Mouse (Mus musculus) hindbrain, embryonic 11.5 days (tissue): ENCODE measurements around the gene Lyar. TPM values are rescaled to one million over a fixed set of nuclear protein-coding genes. Genes with fewer than 3 reads are reported as not detected.

Experiments
- ATAC-seq: fragments of 200-750 bp; cut with Nextera tagmentation; 2 replicates; pipeline ENCODE4 v1.8.0; 2017; ENCODE audit warnings: mild to moderate bottlenecking, moderate TSS enrichment, moderate library complexity; ENCODE audit not compliant: low FRiP score
- DNase-seq: peaks from one replicate; pipeline ENCODE4 v3.0.0-alpha.2; 2015; ENCODE audit warnings: low spot score
- H3K27ac ChIP-seq: fragments of 300-500 bp; sonication (generic); 2 replicates; pipeline ENCODE4 v1.5.1; 2014; ENCODE audit warnings: mild to moderate bottlenecking, low read depth, low read length
- H3K27me3 ChIP-seq: fragments of 300-500 bp; sonication (generic); 2 replicates; pipeline ENCODE4 v1.6.1; 2014; ENCODE audit warnings: mild to moderate bottlenecking, low read length, moderate library complexity, mixed read lengths; ENCODE audit not compliant: control insufficient read depth, insufficient read depth
- H3K36me3 ChIP-seq: fragments of 300-500 bp; sonication (generic); 2 replicates; pipeline ENCODE4 v1.6.1; 2014; ENCODE audit warnings: mild to moderate bottlenecking, low read length, moderate library complexity, mixed read lengths; ENCODE audit not compliant: control insufficient read depth, insufficient read depth
- H3K4me1 ChIP-seq: fragments of 300-500 bp; sonication (generic); replicated peaks from 2 replicates; pipeline ENCODE4 v1.6.1; 2014; ENCODE audit warnings: low read length, mixed read lengths; ENCODE audit not compliant: control insufficient read depth, insufficient read depth
- H3K4me2 ChIP-seq: fragments of 300-500 bp; sonication (generic); replicated peaks from 2 replicates; pipeline ENCODE4 v1.6.1; 2014; ENCODE audit warnings: mild to moderate bottlenecking, low read depth, low read length
- H3K4me3 ChIP-seq: fragments of 300-500 bp; sonication (generic); 2 replicates; pipeline ENCODE4 v1.5.1; 2014; ENCODE audit warnings: low read depth, low read length
- H3K9ac ChIP-seq: fragments of 300-500 bp; sonication (generic); 2 replicates; pipeline ENCODE4 v1.6.1; 2014; ENCODE audit warnings: low read depth, low read length
- H3K9me3 ChIP-seq: fragments of 300-500 bp; sonication (generic); 2 replicates; pipeline ENCODE4 v1.6.1; 2016; ENCODE audit warnings: low read length; ENCODE audit not compliant: control insufficient read depth
- WGBS: fragments of 180-500 bp; shearing (Covaris S2); extraction: QIAGEN DNeasy Blood & Tissue Kit; methylation state at CpG from one replicate; pipeline ENCODE4 v1.1.7; 2014; 5-methylcytosine and 5-hydroxymethylcytosine counted together
- polyA plus RNA-seq: library from polyadenylated mRNA; unstranded; fragments of >200 nt; fragmentation: Nextera tagmentation; extraction: Ambion mirVana; gene quantifications from 2 replicates; pipeline ENCODE4 v1.2.1, GENCODE M21; 2014

Lyar gene
- polyA plus RNA-seq, 1 experiment from 2014 or later: 113 TPM

DNA sequence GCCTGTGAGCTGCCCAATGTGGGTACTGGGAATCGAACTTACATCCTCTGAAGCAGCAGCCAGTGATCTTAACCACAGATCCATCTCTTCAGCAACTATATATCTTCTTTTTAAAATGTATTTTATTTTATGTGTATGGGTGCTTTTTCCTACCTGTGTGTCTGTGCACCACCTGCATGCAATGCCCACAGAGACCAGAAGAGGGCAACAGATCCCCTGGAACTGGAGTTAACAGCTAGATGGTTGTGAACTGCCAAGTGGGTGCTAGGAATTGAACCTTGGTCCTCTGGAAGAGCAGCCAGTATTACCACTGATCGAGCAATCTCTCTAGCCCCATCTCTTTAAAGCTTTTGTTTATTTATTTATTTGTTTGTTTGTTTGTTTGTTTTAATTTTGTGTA lies 16.4 kb downstream of the Lyar start:
- Histone ChIP-seq H3K4me3 (no peak overlapping the region), H3K9ac (no peak overlapping the region), H3K9me3 (no peaks in the 10 kb centered on the region), H3K36me3 (peaks cover 3% of the 10 kb centered on the region; the same call in 1 of the 2 replicates), H3K27me3 (no peaks in the 10 kb centered on the region; the same call in 1 of the 2 replicates), H3K4me1 (no peaks in the 10 kb centered on the region; the same call in 1 of the 2 replicates), H3K4me2 (no peak overlapping the region), H3K27ac (no peak overlapping the region)
- ATAC-seq (no peak), DNase-seq (no peak)
- WGBS: 89% methylated on average over 2 of the region's 2 CpGs

DNA sequence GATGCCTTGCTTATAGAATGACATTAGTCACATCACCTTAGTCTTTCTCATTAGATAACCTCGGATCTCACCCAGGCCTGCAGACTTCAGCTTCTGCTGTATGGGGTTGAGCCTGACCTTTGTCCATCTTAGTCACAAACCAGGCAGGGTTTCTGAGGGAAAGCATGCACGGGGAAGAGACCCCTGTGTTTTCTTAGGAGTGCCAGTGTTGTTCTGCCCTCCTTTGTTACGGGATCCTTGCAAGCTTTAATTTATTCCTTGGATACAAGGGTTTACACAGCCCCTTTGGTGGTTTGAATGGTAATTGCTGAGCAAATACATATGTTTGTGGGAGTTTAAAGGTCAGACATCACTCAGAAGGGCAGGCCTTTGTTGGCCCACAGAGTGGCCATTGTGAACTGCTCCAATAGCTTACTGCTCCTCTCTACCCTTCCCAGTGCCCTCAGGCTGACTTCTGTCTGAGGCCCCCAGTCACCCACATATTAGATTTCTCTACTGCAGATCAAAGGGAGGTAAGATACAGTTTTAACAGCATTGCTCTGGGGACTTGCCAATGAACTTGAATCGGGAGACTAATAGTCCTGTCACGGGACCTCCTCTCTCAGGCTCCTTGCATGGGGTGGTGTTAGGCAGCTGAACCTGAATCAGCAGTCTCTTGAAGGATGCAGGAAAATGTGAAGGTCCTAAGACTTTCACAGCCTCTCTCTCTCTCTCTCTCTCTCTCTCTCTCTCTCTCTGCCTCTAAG lies 20.6 kb downstream of the Lyar start:
- no peaks in the 10 kb centered on the region; the same call in 1 of the 2 replicates for H3K27me3 ChIP-seq
- 16% methylated on average over 5 of the region's 5 CpGs for WGBS

DNA sequence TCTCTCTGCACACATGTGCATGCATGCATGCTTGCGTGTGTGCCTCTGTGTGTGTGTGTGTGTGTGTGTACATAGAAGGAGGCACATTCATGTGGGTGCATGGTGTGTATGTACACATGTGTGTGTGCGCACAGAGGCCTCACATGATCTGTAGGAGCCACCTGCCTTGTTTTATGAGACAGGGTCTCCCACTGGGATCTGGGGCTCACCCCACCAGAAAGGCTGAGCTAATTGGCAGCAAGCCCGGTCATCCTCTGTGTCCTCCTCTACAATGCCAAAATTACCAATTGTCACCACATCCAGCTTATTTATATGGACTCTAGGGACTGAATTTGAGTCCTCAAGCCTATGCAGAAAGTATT lies 21.2 kb downstream of the Lyar start:
- H3K27me3 ChIP-seq: no peaks in the 10 kb centered on the region; the same call in 1 of the 2 replicates

More for the DNA sequence above, 20.6 kb downstream of the Lyar start:
- Histone ChIP-seq H3K4me2 (no peak overlapping the region), H3K36me3 (no peaks in the 10 kb centered on the region), H3K4me1 (no peaks in the 10 kb centered on the region; the same call in 1 of the 2 replicates), H3K9me3 (no peaks in the 10 kb centered on the region), H3K4me3 (no peak overlapping the region), H3K9ac (no peak overlapping the region), H3K27ac (peak overlapping the region; percentile 27; the same call in 1 of the 2 replicates)
- DNase-seq (peak; percentile 47), ATAC-seq (peak; percentile 84)

DNA sequence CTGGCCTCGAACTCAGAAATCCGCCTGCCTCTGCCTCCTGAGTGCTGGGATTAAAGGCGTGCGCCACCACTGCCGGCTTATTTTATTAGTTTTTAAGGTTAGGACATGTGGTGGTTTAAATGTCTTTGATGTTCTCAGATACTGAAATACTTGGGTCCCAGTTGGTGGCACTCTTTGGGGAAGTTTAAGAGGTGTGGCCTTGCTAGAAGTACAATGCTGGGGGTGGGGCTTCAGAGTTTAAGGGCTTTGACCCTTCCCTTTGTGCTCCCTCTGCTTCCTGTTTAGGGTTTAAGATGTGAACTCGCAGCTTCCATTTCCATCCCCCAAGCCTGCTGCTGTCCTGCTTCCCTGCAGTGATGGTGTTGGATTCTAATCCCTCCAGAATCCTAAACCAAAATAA lies 21.7 kb downstream of the Lyar start:
- no peak for DNase-seq
- 87% methylated on average over 6 of the region's 6 CpGs for WGBS
- H3K9me3 ChIP-seq: no peaks in the 10 kb centered on the region
- ATAC-seq: no peak
- H3K4me3 ChIP-seq: no peak overlapping the region
- H3K36me3 ChIP-seq: no peaks in the 10 kb centered on the region
- no peak overlapping the region for H3K27ac ChIP-seq
- H3K9ac ChIP-seq: no peak overlapping the region
- no peak overlapping the region for H3K4me2 ChIP-seq
- H3K27me3 ChIP-seq: no peaks in the 10 kb centered on the region; the same call in 1 of the 2 replicates
- no peaks in the 10 kb centered on the region; the same call in 1 of the 2 replicates for H3K4me1 ChIP-seq

More for the DNA sequence above, 21.2 kb downstream of the Lyar start:
- Histone ChIP-seq H3K27ac (no peak overlapping the region; the same call in 1 of the 2 replicates), H3K36me3 (no peaks in the 10 kb centered on the region), H3K4me2 (no peak overlapping the region), H3K9ac (no peak overlapping the region), H3K4me1 (no peaks in the 10 kb centered on the region; the same call in 1 of the 2 replicates), H3K9me3 (no peaks in the 10 kb centered on the region), H3K4me3 (no peak overlapping the region)
- peak; percentile 46 for ATAC-seq
- peak; percentile 7 for DNase-seq
- WGBS: 78% methylated on average over 3 of the region's 3 CpGs

DNA sequence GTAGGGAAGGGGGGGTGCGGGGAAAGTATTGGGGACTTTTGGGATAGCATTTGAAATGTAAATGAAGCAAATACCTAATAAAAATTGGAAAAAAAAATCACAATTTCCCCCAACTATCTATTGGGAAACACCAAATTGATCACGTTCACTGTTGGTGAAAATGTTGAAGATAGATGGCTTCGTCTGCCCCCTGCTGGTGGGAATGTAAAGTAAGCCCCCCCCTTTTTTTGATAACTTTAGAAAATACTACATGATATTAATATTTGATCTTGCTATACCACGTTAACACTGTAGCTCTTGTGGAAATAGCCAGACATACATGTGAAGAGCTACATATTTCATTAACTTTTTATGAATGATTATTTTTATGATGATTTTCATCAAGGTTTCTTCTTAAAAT lies 34.9 kb downstream of the Lyar start:
- 48% methylated on average over 4 of the region's 4 CpGs for WGBS
- Histone ChIP-seq H3K4me1 (no peaks in the 10 kb centered on the region), H3K27me3 (no peaks in the 10 kb centered on the region), H3K4me2 (no peak overlapping the region), H3K4me3 (no peak overlapping the region), H3K27ac (no peak overlapping the region), H3K36me3 (no peaks in the 10 kb centered on the region), H3K9me3 (no peaks in the 10 kb centered on the region), H3K9ac (no peak overlapping the region)
- DNase-seq (no peak), ATAC-seq (no peak)

DNA sequence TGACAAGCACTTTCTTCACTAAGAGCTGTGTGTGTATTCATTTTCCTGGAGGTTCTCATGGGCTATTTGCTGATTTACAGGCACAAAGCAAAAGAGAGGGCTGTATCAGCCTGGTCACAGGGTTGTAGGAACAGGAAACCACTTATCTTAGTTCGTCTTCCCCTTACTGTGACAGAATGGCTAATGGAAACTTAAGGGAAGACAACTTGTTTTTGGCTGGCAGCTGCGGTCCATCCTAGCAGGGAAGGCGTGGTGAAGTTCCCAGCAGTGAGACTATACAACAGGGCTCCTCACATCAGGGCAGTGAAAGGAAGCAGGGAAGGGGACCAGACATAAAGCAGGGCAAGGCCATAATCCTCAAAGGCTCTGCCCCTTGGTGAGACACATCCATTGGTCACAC lies 35.4 kb downstream of the Lyar start:
- WGBS: 86% methylated on average over 3 of the region's 3 CpGs
- no peak for ATAC-seq
- no peaks in the 10 kb centered on the region for H3K4me1 ChIP-seq
- H3K27ac ChIP-seq: no peak overlapping the region
- no peak overlapping the region for H3K4me3 ChIP-seq
- no peaks in the 10 kb centered on the region for H3K9me3 ChIP-seq
- no peak overlapping the region for H3K4me2 ChIP-seq
- H3K36me3 ChIP-seq: no peaks in the 10 kb centered on the region
- no peak for DNase-seq
- H3K27me3 ChIP-seq: no peaks in the 10 kb centered on the region
- no peak overlapping the region for H3K9ac ChIP-seq

DNA sequence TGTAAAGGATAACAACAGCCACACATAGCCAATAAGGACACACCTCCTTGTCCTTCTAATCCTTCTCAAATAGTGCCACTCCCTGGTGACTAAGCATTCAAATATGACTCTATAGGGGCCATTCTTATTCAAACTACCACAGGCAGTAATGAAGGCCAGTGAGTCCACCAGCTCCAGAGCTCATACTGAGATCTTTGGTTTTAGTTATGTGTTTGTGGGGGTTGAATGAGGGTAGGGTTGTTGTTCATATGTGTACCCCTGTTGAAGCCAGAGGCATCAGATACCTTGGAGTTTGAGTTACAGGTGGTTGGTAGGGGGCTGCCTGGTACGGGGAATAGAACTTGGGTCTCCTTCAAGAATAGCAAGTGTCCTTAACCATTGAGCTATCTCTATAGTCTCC lies 36.3 kb downstream of the Lyar start:
- Histone ChIP-seq H3K4me3 (no peak overlapping the region), H3K9me3 (no peaks in the 10 kb centered on the region), H3K4me2 (no peak overlapping the region), H3K9ac (no peak overlapping the region), H3K27ac (no peak overlapping the region), H3K27me3 (no peaks in the 10 kb centered on the region), H3K4me1 (no peaks in the 10 kb centered on the region), H3K36me3 (no peaks in the 10 kb centered on the region)
- DNase-seq: no peak
- 92% methylated on average over 1 of the region's 1 CpGs for WGBS
- ATAC-seq: no peak

DNA sequence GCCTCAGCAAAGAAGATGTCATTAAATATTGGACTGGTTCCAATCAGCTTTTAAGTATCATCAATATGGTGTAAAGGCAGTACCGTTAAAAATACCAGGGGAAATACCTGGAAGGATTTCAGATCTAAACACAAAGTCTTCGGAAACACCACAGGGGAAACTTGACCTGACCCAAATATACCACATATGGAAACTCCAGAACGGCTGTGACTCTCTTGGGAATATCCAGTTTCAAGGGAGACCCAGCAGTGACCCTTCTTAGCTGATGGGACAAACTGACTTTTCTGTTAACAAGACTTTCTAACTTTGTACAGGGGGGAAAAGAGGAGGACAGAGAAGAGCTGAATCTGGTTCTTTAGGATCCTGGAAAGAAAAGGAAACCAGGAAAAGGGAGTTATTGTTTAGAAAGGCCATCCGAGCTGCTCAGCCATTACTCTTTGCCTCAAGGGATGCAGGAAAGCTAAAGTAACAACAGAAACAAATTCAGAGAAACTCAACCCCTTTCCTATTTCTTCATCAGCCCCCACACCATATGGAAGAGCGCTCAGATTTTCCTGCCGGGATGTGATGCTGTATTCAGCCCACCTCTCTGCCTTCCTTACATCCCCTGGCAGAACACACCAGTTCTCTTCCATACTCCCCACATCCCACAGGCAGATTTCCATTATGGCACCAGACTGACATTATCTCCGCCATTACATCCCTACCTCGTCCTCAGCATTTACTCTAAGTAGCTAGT lies 37.9 kb downstream of the Lyar start:
- Histone ChIP-seq H3K36me3 (no peaks in the 10 kb centered on the region), H3K4me1 (no peaks in the 10 kb centered on the region), H3K9me3 (no peaks in the 10 kb centered on the region), H3K27me3 (no peaks in the 10 kb centered on the region), H3K4me2 (no peak overlapping the region), H3K27ac (no peak overlapping the region), H3K9ac (no peak overlapping the region), H3K4me3 (no peak overlapping the region)
- DNase-seq (no peak), ATAC-seq (no peak)
- WGBS: 71% methylated on average over 8 of the region's 8 CpGs
